Mouse (Mus musculus): ENCODE measurements around the gene Rnf222. TPM values are rescaled to one million over a fixed set of nuclear protein-coding genes. Genes with fewer than 3 reads are reported as not detected.

Gene Rnf222
- polyA plus RNA-seq, 1 experiment from 2014 or later, result 0.16 TPM

GRCm38 (mm10) chr11:68907251-68907650 lies 18.9 kb downstream of the Rnf222 start:
- H3K9ac ChIP-seq (ENCODE audit: low read depth, low read length), result no peak overlapping the region
- DNase-seq (ENCODE audit: low spot score) (no peak), ATAC-seq (replicated peaks; ENCODE audit: low FRiP score) (no peak)
- no peak overlapping the region for H3K4me2 ChIP-seq
- H3K27ac ChIP-seq (ENCODE audit: low read depth, low read length), result no peak overlapping the region
- no peaks in the 10 kb centered on the region for H3K9me3 ChIP-seq (ENCODE audit: control insufficient read depth, low read length)
- peaks cover 12% of the 10 kb centered on the region for H3K4me1 ChIP-seq (replicated peaks; ENCODE audit: control insufficient read depth, insufficient read depth, low read length)
- 75% methylated on average over 3 of the region's 3 CpGs for WGBS
- peaks cover 45% of the 10 kb centered on the region for H3K36me3 ChIP-seq (ENCODE audit: control insufficient read depth, insufficient read depth, low read length)
- H3K4me3 ChIP-seq (ENCODE audit: low read depth, low read length), result no peak overlapping the region
- H3K27me3 ChIP-seq (replicated peaks; ENCODE audit: control insufficient read depth, insufficient read depth, low read length), result peaks cover 3% of the 10 kb centered on the region; the same call in 1 of the 2 replicates

- no peaks in the 10 kb centered on the region for H3K9me3 ChIP-seq (ENCODE audit: control insufficient read depth, low read length)
- H3K4me3 ChIP-seq (ENCODE audit: low read depth, low read length), result no peak overlapping the region
- 63% methylated on average over 7 of the region's 7 CpGs for WGBS
- peaks cover 29% of the 10 kb centered on the region for H3K36me3 ChIP-seq (ENCODE audit: control insufficient read depth, insufficient read depth, low read length)
- DNase-seq (ENCODE audit: low spot score) (no peak), ATAC-seq (replicated peaks; ENCODE audit: low FRiP score) (no peak)
- no peak overlapping the region for H3K4me2 ChIP-seq
- no peak overlapping the region for H3K27ac ChIP-seq (ENCODE audit: low read depth, low read length)
- no peaks in the 10 kb centered on the region for H3K4me1 ChIP-seq (replicated peaks; ENCODE audit: control insufficient read depth, insufficient read depth, low read length)
- H3K27me3 ChIP-seq (replicated peaks; ENCODE audit: control insufficient read depth, insufficient read depth, low read length), result peaks cover 3% of the 10 kb centered on the region; the same call in 1 of the 2 replicates
- H3K9ac ChIP-seq (ENCODE audit: low read depth, low read length), result no peak overlapping the region
Measured at GRCm38 (mm10) chr11:68908846-68909503, 20.6 kb downstream of the Rnf222 start.

GRCm38 (mm10) chr11:68911531-68912177 lies 23.3 kb downstream of the Rnf222 start:
- ATAC-seq (replicated peaks; ENCODE audit: low FRiP score), result no peak
- Histone ChIP-seq H3K4me3 (ENCODE audit: low read depth, low read length) (no peak overlapping the region), H3K36me3 (ENCODE audit: control insufficient read depth, insufficient read depth, low read length) (peaks cover 4% of the 10 kb centered on the region; the same call in 1 of the 2 replicates), H3K4me2 (no peak overlapping the region), H3K9ac (ENCODE audit: low read depth, low read length) (no peak overlapping the region), H3K4me1 (replicated peaks; ENCODE audit: control insufficient read depth, insufficient read depth, low read length) (no peaks in the 10 kb centered on the region), H3K27me3 (replicated peaks; ENCODE audit: control insufficient read depth, insufficient read depth, low read length) (peaks cover 3% of the 10 kb centered on the region; the same call in 1 of the 2 replicates), H3K9me3 (ENCODE audit: control insufficient read depth, low read length) (no peaks in the 10 kb centered on the region), H3K27ac (ENCODE audit: low read depth, low read length) (peak overlapping the region; percentile 9; the same call in 1 of the 2 replicates)
- 35% methylated on average over 14 of the region's 14 CpGs for WGBS
- no peak for DNase-seq (ENCODE audit: low spot score)

GRCm38 (mm10) chr11:68914566-68914965 lies 26.2 kb downstream of the Rnf222 start:
- no peaks in the 10 kb centered on the region for H3K4me1 ChIP-seq (replicated peaks; ENCODE audit: control insufficient read depth, insufficient read depth, low read length)
- H3K9me3 ChIP-seq (ENCODE audit: control insufficient read depth, low read length), result no peaks in the 10 kb centered on the region
- no peak overlapping the region for H3K4me2 ChIP-seq
- H3K9ac ChIP-seq (ENCODE audit: low read depth, low read length), result no peak overlapping the region
- WGBS, result 86% methylated on average over 4 of the region's 4 CpGs
- DNase-seq (ENCODE audit: low spot score) (no peak), ATAC-seq (replicated peaks; ENCODE audit: low FRiP score) (no peak)
- peaks cover 3% of the 10 kb centered on the region; the same call in 1 of the 2 replicates for H3K27me3 ChIP-seq (replicated peaks; ENCODE audit: control insufficient read depth, insufficient read depth, low read length)
- H3K36me3 ChIP-seq (ENCODE audit: control insufficient read depth, insufficient read depth, low read length), result no peaks in the 10 kb centered on the region
- no peak overlapping the region for H3K27ac ChIP-seq (ENCODE audit: low read depth, low read length)
- no peak overlapping the region for H3K4me3 ChIP-seq (ENCODE audit: low read depth, low read length)

GRCm38 (mm10) chr11:68923191-68923590 lies 34.8 kb downstream of the Rnf222 start:
- 66% methylated on average over 3 of the region's 3 CpGs for WGBS
- DNase-seq (ENCODE audit: low spot score) (no peak), ATAC-seq (replicated peaks; ENCODE audit: low FRiP score) (no peak)
- no peaks in the 10 kb centered on the region for H3K9me3 ChIP-seq (ENCODE audit: control insufficient read depth, low read length)
- no peak overlapping the region for H3K9ac ChIP-seq (ENCODE audit: low read depth, low read length)
- no peak overlapping the region for H3K27ac ChIP-seq (ENCODE audit: low read depth, low read length)
- no peaks in the 10 kb centered on the region for H3K27me3 ChIP-seq (replicated peaks; ENCODE audit: control insufficient read depth, insufficient read depth, low read length)
- H3K36me3 ChIP-seq (ENCODE audit: control insufficient read depth, insufficient read depth, low read length), result no peaks in the 10 kb centered on the region
- H3K4me3 ChIP-seq (ENCODE audit: low read depth, low read length), result no peak overlapping the region
- no peak overlapping the region for H3K4me2 ChIP-seq
- H3K4me1 ChIP-seq (replicated peaks; ENCODE audit: control insufficient read depth, insufficient read depth, low read length), result no peaks in the 10 kb centered on the region

GRCm38 (mm10) chr11:68924749-68925148 lies 36.4 kb downstream of the Rnf222 start:
- no peak overlapping the region for H3K9ac ChIP-seq (ENCODE audit: low read depth, low read length)
- no peak for ATAC-seq (replicated peaks; ENCODE audit: low FRiP score)
- no peaks in the 10 kb centered on the region for H3K36me3 ChIP-seq (ENCODE audit: control insufficient read depth, insufficient read depth, low read length)
- H3K9me3 ChIP-seq (ENCODE audit: control insufficient read depth, low read length), result no peaks in the 10 kb centered on the region
- no peak overlapping the region for H3K4me3 ChIP-seq (ENCODE audit: low read depth, low read length)
- no peak overlapping the region for H3K27ac ChIP-seq (ENCODE audit: low read depth, low read length)
- no peaks in the 10 kb centered on the region for H3K4me1 ChIP-seq (replicated peaks; ENCODE audit: control insufficient read depth, insufficient read depth, low read length)
- WGBS, result 64% methylated on average over 2 of the region's 2 CpGs
- no peak for DNase-seq (ENCODE audit: low spot score)
- H3K4me2 ChIP-seq, result no peak overlapping the region
- no peaks in the 10 kb centered on the region for H3K27me3 ChIP-seq (replicated peaks; ENCODE audit: control insufficient read depth, insufficient read depth, low read length)

GRCm38 (mm10) chr11:68926981-68927380 lies 38.6 kb downstream of the Rnf222 start, which contains the start of gene Odf4:
Gene Odf4 (minus strand): TSS chr11:68927081.
- Histone ChIP-seq H3K36me3 (ENCODE audit: control insufficient read depth, insufficient read depth, low read length) (no peaks in the 10 kb centered on the region), H3K27ac (ENCODE audit: low read depth, low read length) (no peak within 1 kb of the TSS), H3K4me1 (replicated peaks; ENCODE audit: control insufficient read depth, insufficient read depth, low read length) (no peaks in the 10 kb centered on the region), H3K4me2 (no peak within 1 kb of the TSS), H3K9me3 (ENCODE audit: control insufficient read depth, low read length) (no peaks in the 10 kb centered on the region), H3K4me3 (ENCODE audit: low read depth, low read length) (no peak within 1 kb of the TSS), H3K9ac (ENCODE audit: low read depth, low read length) (no peak within 1 kb of the TSS), H3K27me3 (replicated peaks; ENCODE audit: control insufficient read depth, insufficient read depth, low read length) (no peaks in the 10 kb centered on the region)
- DNase-seq (ENCODE audit: low spot score) (no peak), ATAC-seq (replicated peaks; ENCODE audit: low FRiP score) (no peak)
- WGBS, result 79% methylated on average over 3 of the region's 3 CpGs

- Histone ChIP-seq H3K4me2 (no peak overlapping the region), H3K9ac (ENCODE audit: low read depth, low read length) (no peak overlapping the region), H3K27me3 (replicated peaks; ENCODE audit: control insufficient read depth, insufficient read depth, low read length) (no peaks in the 10 kb centered on the region), H3K4me1 (replicated peaks; ENCODE audit: control insufficient read depth, insufficient read depth, low read length) (no peaks in the 10 kb centered on the region), H3K36me3 (ENCODE audit: control insufficient read depth, insufficient read depth, low read length) (no peaks in the 10 kb centered on the region), H3K4me3 (ENCODE audit: low read depth, low read length) (no peak overlapping the region), H3K27ac (ENCODE audit: low read depth, low read length) (no peak overlapping the region), H3K9me3 (ENCODE audit: control insufficient read depth, low read length) (no peaks in the 10 kb centered on the region)
- 60% methylated on average over 6 of the region's 6 CpGs for WGBS
- DNase-seq (ENCODE audit: low spot score) (no peak), ATAC-seq (replicated peaks; ENCODE audit: low FRiP score) (no peak)
Measured at GRCm38 (mm10) chr11:68929947-68930346, 41.6 kb downstream of the Rnf222 start.
